Mouse (Mus musculus) brain, embryonic 14.5 days (tissue): ENCODE data around the gene Me3. TPM values are rescaled to one million over a fixed set of nuclear protein-coding genes. Genes with fewer than 3 reads are reported as not detected.

ENCODE experiments used
- DNase-seq: peaks from one replicate; pipeline ENCODE4 v3.0.0-alpha.2; 2011; ENCODE audit warnings: low read depth
- CTCF ChIP-seq: fragments of 200-500 bp; IDR thresholded peaks from 2 replicates; pipeline ENCODE4 v1.5.1; 2012; ENCODE audit warnings: inconsistent platforms, mild to moderate bottlenecking, moderate library complexity, borderline replicate concordance; ENCODE audit not compliant: insufficient read depth, insufficient read length; ENCODE audit errors: extremely low read depth
- POLR2A ChIP-seq: fragments of 200-500 bp; IDR thresholded peaks from 2 replicates; pipeline ENCODE4 v1.6.1; 2012; ENCODE audit warnings: mild to moderate bottlenecking, inconsistent platforms, borderline replicate concordance; ENCODE audit not compliant: poor library complexity, insufficient read depth, insufficient read length, severe bottlenecking; ENCODE audit errors: extremely low read depth
- polyA plus RNA-seq: library from polyadenylated mRNA; depleted of rRNA; stranded (reverse); fragments of >200 nt; gene quantifications from 2 replicates; pipeline ENCODE4 v1.2.3, GENCODE M21; 2012; rRNA removed

Me3 gene
- polyA plus RNA-seq, 1 experiment, result 3.7 TPM

GRCm38 (mm10) chr7:89903007-89903406, 270.8 kb downstream of the Me3 start:
- DNase-seq, result no peak
- TF ChIP-seq CTCF (no peak), POLR2A (no peak)

- DNase-seq, result peak; percentile 68
- TF ChIP-seq CTCF (no peak), POLR2A (no peak)
Measured at GRCm38 (mm10) chr7:89903442-89904343, 271.5 kb downstream of the Me3 start, which contains the start of gene Ccdc81. Gene Ccdc81 (minus strand): TSS chr7:89903629.

Other genes with a start within 250 kb of the Me3 start
- gene Tmem135, start 228.2 kb upstream of the Me3 start, polyA plus RNA-seq, result 12.8 and 17.4 TPM in 2 replicates
- gene Fzd4, start 228.0 kb upstream of the Me3 start, polyA plus RNA-seq, result 2.4 and 3.1 TPM in 2 replicates
- gene Prss23, start 105.2 kb upstream of the Me3 start, polyA plus RNA-seq, result 17.6 and 21.8 TPM in 2 replicates